ENCODE assay signal across 8 mouse cellular contexts in the genomic region with DNA sequence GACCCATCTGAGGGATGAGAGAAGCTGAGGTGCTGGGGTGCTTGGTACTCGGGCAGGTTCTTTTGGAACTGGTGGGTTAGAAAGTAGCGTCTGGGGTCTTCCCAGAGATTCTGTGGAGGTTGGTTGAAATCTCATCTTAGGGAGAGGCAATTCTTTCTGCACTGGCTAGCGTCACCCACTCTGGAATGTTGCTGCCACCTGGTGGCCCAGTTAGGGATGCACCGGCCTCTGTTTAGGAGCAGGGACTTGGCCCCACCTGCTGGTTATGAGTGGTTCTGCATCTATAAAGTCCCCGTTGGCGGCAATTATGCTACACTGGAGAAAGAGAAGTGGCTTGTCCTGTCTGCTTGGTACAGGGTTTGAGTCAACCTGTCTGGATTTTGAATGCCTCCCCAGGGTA. TPM values are rescaled to one million over a fixed set of nuclear protein-coding genes. Genes with fewer than 3 reads are reported as not detected.
DNase-seq lines count a peak whose midpoint lies in the region; ATAC-seq and TF ChIP-seq lines count a peak whose summit lies in the region.

No protein-coding gene starts in this region.

- H3K4me2 ChIP-seq in kidney, embryonic 15.5 days, result no peak overlapping the region
- H3K4me2 ChIP-seq in limb, embryonic 13.5 days (replicated peaks), result no peak overlapping the region
- H3K4me2 ChIP-seq in midbrain, postnatal 0 days (ENCODE audit: low read depth, low read length, poor library complexity, severe bottlenecking), result no peak overlapping the region

- 4% methylated on average over 6 of the region's 6 CpGs for whole genome bisulfite sequencing in embryonic facial prominence, embryonic 10.5 days
- WGBS in kidney, embryonic 15.5 days, result 2% methylated on average over 6 of the region's 6 CpGs
- WGBS in limb, embryonic 13.5 days, result 3% methylated on average over 6 of the region's 6 CpGs
- WGBS in midbrain, postnatal 0 days, result 1% methylated on average over 6 of the region's 6 CpGs
- 1% methylated on average over 6 of the region's 6 CpGs for WGBS in spleen, adult 2 months

- H3K4me1 ChIP-seq in embryonic facial prominence, embryonic 10.5 days, result peaks cover 45% of the 10 kb centered on the region
- H3K4me1 ChIP-seq in kidney, embryonic 15.5 days, result peaks cover 41% of the 10 kb centered on the region
- H3K4me1 ChIP-seq in limb, embryonic 13.5 days, result peaks cover 16% of the 10 kb centered on the region
- no peaks in the 10 kb centered on the region for H3K4me1 ChIP-seq in midbrain, postnatal 0 days (ENCODE audit: insufficient read depth, low read length)
- no peaks in the 10 kb centered on the region for H3K4me1 ChIP-seq in spleen, adult 2 months (ENCODE audit: control insufficient read depth, insufficient read depth, insufficient read length)

- H3K4me3 ChIP-seq in embryonic facial prominence, embryonic 10.5 days, result no peak overlapping the region
- H3K4me3 ChIP-seq in kidney, embryonic 15.5 days (replicated peaks), result no peak overlapping the region
- no peak overlapping the region for H3K4me3 ChIP-seq in limb, embryonic 13.5 days
- H3K4me3 ChIP-seq in midbrain, postnatal 0 days (ENCODE audit: low read depth, low read length), result no peak overlapping the region
- no peak overlapping the region for H3K4me3 ChIP-seq in spleen, adult 2 months (ENCODE audit: extremely low read depth, insufficient read depth, insufficient read length)

- peak; percentile 100 for TF ChIP-seq CTCF in midbrain, postnatal 0 days (IDR thresholded peaks at IDR 0.05)
- TF ChIP-seq CTCF in spleen, adult 2 months (IDR thresholded peaks at IDR 0.05; ENCODE audit: extremely low read depth, insufficient read depth, insufficient read length, insufficient replicate concordance), result peak; percentile 98

- H3K9ac ChIP-seq in kidney, embryonic 15.5 days, result no peak overlapping the region
- no peak overlapping the region for H3K9ac ChIP-seq in limb, embryonic 13.5 days
- no peak overlapping the region for H3K9ac ChIP-seq in midbrain, postnatal 0 days (replicated peaks; ENCODE audit: low read length, poor library complexity, severe bottlenecking)

- no peaks in the 10 kb centered on the region for H3K9me3 ChIP-seq in embryonic facial prominence, embryonic 10.5 days
- no peaks in the 10 kb centered on the region for H3K9me3 ChIP-seq in kidney, embryonic 15.5 days (replicated peaks)
- H3K9me3 ChIP-seq in limb, embryonic 13.5 days, result no peaks in the 10 kb centered on the region
- no peaks in the 10 kb centered on the region for H3K9me3 ChIP-seq in midbrain, postnatal 0 days (ENCODE audit: low read length)

- 0 out of 2 replicates have a peak, but pooled peaks have one; percentile 15 for ATAC-seq in kidney, embryonic 15.5 days (replicated peaks; ENCODE audit: low FRiP score)
- peak; percentile 62; the same call in 1 of the 2 replicates for ATAC-seq in limb, embryonic 13.5 days (ENCODE audit: low FRiP score, low read depth)
- ATAC-seq in midbrain, postnatal 0 days (ENCODE audit: low FRiP score), result peak; percentile 57

- H3K27ac ChIP-seq in embryonic facial prominence, embryonic 10.5 days (replicated peaks), result no peak overlapping the region
- no peak overlapping the region for H3K27ac ChIP-seq in kidney, embryonic 15.5 days
- H3K27ac ChIP-seq in limb, embryonic 13.5 days, result no peak overlapping the region
- H3K27ac ChIP-seq in midbrain, postnatal 0 days (ENCODE audit: low read depth, low read length), result no peak overlapping the region
- H3K27ac ChIP-seq in spleen, adult 2 months (ENCODE audit: insufficient read depth, low read length), result no peak overlapping the region

- DNase-seq in 3T3-L1 (ENCODE audit: low read depth, low spot score), result peak; percentile 84
- DNase-seq in adrenal gland, postnatal 25 days, result peak; percentile 87
- peak; percentile 90 for DNase-seq in embryonic facial prominence, embryonic 10.5 days (ENCODE audit: low spot score)
- DNase-seq in heart, adult 8-10 months (ENCODE audit: low spot score), result peak; percentile 86
- peak; percentile 91 for DNase-seq in midbrain, postnatal 0 days (ENCODE audit: low spot score)
- DNase-seq in spleen, adult 2 months (ENCODE audit: low read depth in 1 of 2, low spot score in 2 of 2), result peak; percentile 32 to 69

- no peaks in the 10 kb centered on the region; the same call in 1 of the 2 replicates for H3K36me3 ChIP-seq in embryonic facial prominence, embryonic 10.5 days (replicated peaks)
- no peaks in the 10 kb centered on the region for H3K36me3 ChIP-seq in kidney, embryonic 15.5 days
- no peaks in the 10 kb centered on the region for H3K36me3 ChIP-seq in limb, embryonic 13.5 days
- no peaks in the 10 kb centered on the region for H3K36me3 ChIP-seq in midbrain, postnatal 0 days (ENCODE audit: insufficient read depth, low read length)
- no peaks in the 10 kb centered on the region for H3K36me3 ChIP-seq in spleen, adult 2 months (ENCODE audit: control insufficient read depth, insufficient read depth, low read length)

- H3K27me3 ChIP-seq in embryonic facial prominence, embryonic 10.5 days (replicated peaks; ENCODE audit: low read depth, poor library complexity, severe bottlenecking), result peaks cover 45% of the 10 kb centered on the region
- peaks cover 37% of the 10 kb centered on the region for H3K27me3 ChIP-seq in kidney, embryonic 15.5 days
- peaks cover 40% of the 10 kb centered on the region for H3K27me3 ChIP-seq in limb, embryonic 13.5 days
- peaks cover 19% of the 10 kb centered on the region for H3K27me3 ChIP-seq in midbrain, postnatal 0 days (ENCODE audit: insufficient read depth, low read length)
- peaks cover 3% of the 10 kb centered on the region; the same call in 1 of the 2 replicates for H3K27me3 ChIP-seq in spleen, adult 2 months (ENCODE audit: control insufficient read depth, insufficient read depth, low read length)

- no peak for TF ChIP-seq POLR2A in spleen, adult 2 months (IDR thresholded peaks at IDR 0.05; ENCODE audit: low read depth, low read length)

RNA-seq across cellular contexts. Expression of gene Kctd15, which starts 15.4 kb away (rescaled TPM):
- total RNA-seq in adrenal gland, postnatal 25 days (2021), result 9.4 and 9.7 TPM in 2 replicates
- polyA plus RNA-seq in embryonic facial prominence, embryonic 10.5 days (2016; fragmentation: Nextera tagmentation; extraction: Ambion mirVana), result 61.1 and 63.8 TPM in 2 replicates
- 1 to 10 TPM; 2.4 to 3.9 (median 3.2) TPM for total RNA-seq in heart, adult 8-10 months (2022)
- polyA plus RNA-seq in kidney, embryonic 15.5 days (2015; fragmentation: Nextera tagmentation; extraction: Ambion mirVana), result 33.4 and 37.0 TPM in 2 replicates
- polyA plus RNA-seq in limb, embryonic 13.5 days (2015; fragmentation: Nextera tagmentation; extraction: Ambion mirVana), result 42.8 and 45.7 TPM in 2 replicates
- total RNA-seq in midbrain, postnatal 0 days (2014; rRNA removed), result 61.3 and 69.1 TPM in 2 replicates
- polyA plus RNA-seq in midbrain, postnatal 0 days (2015; fragmentation: Nextera tagmentation; extraction: Ambion mirVana), result 15.0 and 15.7 TPM in 2 replicates
- 7.4 and 8.8 TPM in 2 replicates for polyA plus RNA-seq in spleen, adult 2 months (2012; rRNA removed)
